Mouse (Mus musculus) embryonic fibroblast, embryonic 13.5 days (primary cell): ENCODE measurements around the gene Vmn1r59.
"Not testable (repeated sequence)": the region's sequence is repeated elsewhere in the genome, so short reads cannot be mapped to it uniquely, and the experiment has no call there.

Experiments used
- CTCF ChIP-seq: IDR thresholded peaks from 2 replicates; pipeline ENCODE4 v1.5.1; 2011; ENCODE audit warnings: mild to moderate bottlenecking, control low read depth, low read length, moderate library complexity, borderline replicate concordance; ENCODE audit not compliant: insufficient read depth
- POLR2A ChIP-seq: IDR thresholded peaks from 2 replicates; pipeline ENCODE4 v1.6.1; 2011; ENCODE audit warnings: low read depth, mild to moderate bottlenecking, control low read depth, low read length, moderate library complexity

- not testable (repeated sequence) for TF ChIP-seq CTCF, POLR2A
Observed at GRCm38 (mm10) chr7:5493856-5494255, 37.3 kb upstream of the Vmn1r59 start, which contains the start of gene Vmn2r28.
